28 mouse cellular contexts compared by ENCODE assay signal in genomic region chr2:148245575-148245974, GRCm38 (mm10).
"Had no signal": no experiment of that assay in that cellular context is flagged by ENCODE, and none has a peak within 500 bp of the region (broad histone marks: within the 10 kb centered on the region; RNA-seq: fewer than 3 reads in every experiment).

No protein-coding gene starts in this region.

- H3K9me3 ChIP-seq: embryonic facial prominence, embryonic 10.5 days; embryonic facial prominence, embryonic 12.5 days; embryonic facial prominence, embryonic 13.5 days; embryonic facial prominence, embryonic 15.5 days; forebrain, embryonic 10.5 days; forebrain, embryonic 12.5 days; forebrain, embryonic 13.5 days; forebrain, embryonic 15.5 days had no signal

- DNase-seq: cerebellum, adult 18-20 months; cerebellum, adult 2 months; cerebellum, adult 8-10 months; cerebellum, adult 9-10 months; cerebellum, adult 9-11 months; cerebellum, postnatal 10 days; cerebellum, postnatal 14 days; cerebellum, postnatal 25 days; cerebellum, postnatal 36 days; embryo, embryonic 11 days; forebrain, postnatal 0 days; gastrocnemius, adult 2 months; gastrocnemius, postnatal 10 days; gastrocnemius, postnatal 14 days; gastrocnemius, postnatal 25 days; gastrocnemius, postnatal 36 days; heart, adult 11 months had no signal

- H3K9ac ChIP-seq: embryonic facial prominence, embryonic 12.5 days; embryonic facial prominence, embryonic 13.5 days; embryonic facial prominence, embryonic 15.5 days; forebrain, embryonic 12.5 days; forebrain, embryonic 13.5 days; forebrain, embryonic 15.5 days; forebrain, postnatal 0 days had no signal

- H3K36me3 ChIP-seq: embryonic facial prominence, embryonic 10.5 days; embryonic facial prominence, embryonic 12.5 days; embryonic facial prominence, embryonic 13.5 days; embryonic facial prominence, embryonic 15.5 days; forebrain, embryonic 10.5 days; forebrain, embryonic 12.5 days; forebrain, embryonic 15.5 days had no signal

- H3K4me1 ChIP-seq: embryonic facial prominence, embryonic 12.5 days; embryonic facial prominence, embryonic 13.5 days; embryonic facial prominence, embryonic 15.5 days; forebrain, embryonic 12.5 days; forebrain, embryonic 15.5 days had no signal

- ATAC-seq: forebrain, embryonic 13.5 days; forebrain, embryonic 14.5 days; forebrain, embryonic 15.5 days; forebrain, embryonic 16.5 days; forebrain, postnatal 0 days had no signal

- H3K27me3 ChIP-seq: embryonic facial prominence, embryonic 12.5 days; embryonic facial prominence, embryonic 13.5 days; embryonic facial prominence, embryonic 15.5 days; forebrain, embryonic 12.5 days; forebrain, embryonic 13.5 days; forebrain, embryonic 15.5 days had no signal

- H3K27ac ChIP-seq: embryonic facial prominence, embryonic 10.5 days; embryonic facial prominence, embryonic 12.5 days; embryonic facial prominence, embryonic 13.5 days; embryonic facial prominence, embryonic 15.5 days; forebrain, embryonic 10.5 days; forebrain, embryonic 12.5 days; forebrain, embryonic 13.5 days; forebrain, embryonic 15.5 days; gastrocnemius, adult 2 months had no signal

- H3K4me3 ChIP-seq: embryonic facial prominence, embryonic 10.5 days; embryonic facial prominence, embryonic 12.5 days; embryonic facial prominence, embryonic 13.5 days; embryonic facial prominence, embryonic 15.5 days; erythroblast, embryonic 14.5 days; forebrain, embryonic 10.5 days; forebrain, embryonic 12.5 days; forebrain, embryonic 13.5 days; forebrain, embryonic 15.5 days; gastrocnemius, adult 2 months had no signal

- H3K4me2 ChIP-seq: embryonic facial prominence, embryonic 12.5 days; embryonic facial prominence, embryonic 13.5 days; embryonic facial prominence, embryonic 15.5 days; forebrain, embryonic 12.5 days; forebrain, embryonic 13.5 days; forebrain, embryonic 15.5 days had no signal
